Mouse (Mus musculus) layer of hippocampus, adult 8-10 months (tissue): Measurements from ENCODE around the gene Zfp568. TPM values are rescaled to one million over a fixed set of nuclear protein-coding genes. Genes with fewer than 3 reads are reported as not detected.
A peak's percentile ranks its signal among the peaks of the same experiment; 100 is the strongest.

ENCODE experiments used
- DNase-seq, 2 experiments: peaks; one replicate each; pipeline ENCODE4 v3.0.0; 2022; ENCODE audit warnings: low spot score in 2 of 2
- total RNA-seq, 4 experiments: library from RNA; stranded (reverse); gene quantifications; 2 replicates each; pipeline ENCODE4 v1.2.4; 2022

Zfp568 gene
- total RNA-seq, 4 experiments from 2014 or later = 3.3 to 7.7 (median 4.0) TPM

DNA sequence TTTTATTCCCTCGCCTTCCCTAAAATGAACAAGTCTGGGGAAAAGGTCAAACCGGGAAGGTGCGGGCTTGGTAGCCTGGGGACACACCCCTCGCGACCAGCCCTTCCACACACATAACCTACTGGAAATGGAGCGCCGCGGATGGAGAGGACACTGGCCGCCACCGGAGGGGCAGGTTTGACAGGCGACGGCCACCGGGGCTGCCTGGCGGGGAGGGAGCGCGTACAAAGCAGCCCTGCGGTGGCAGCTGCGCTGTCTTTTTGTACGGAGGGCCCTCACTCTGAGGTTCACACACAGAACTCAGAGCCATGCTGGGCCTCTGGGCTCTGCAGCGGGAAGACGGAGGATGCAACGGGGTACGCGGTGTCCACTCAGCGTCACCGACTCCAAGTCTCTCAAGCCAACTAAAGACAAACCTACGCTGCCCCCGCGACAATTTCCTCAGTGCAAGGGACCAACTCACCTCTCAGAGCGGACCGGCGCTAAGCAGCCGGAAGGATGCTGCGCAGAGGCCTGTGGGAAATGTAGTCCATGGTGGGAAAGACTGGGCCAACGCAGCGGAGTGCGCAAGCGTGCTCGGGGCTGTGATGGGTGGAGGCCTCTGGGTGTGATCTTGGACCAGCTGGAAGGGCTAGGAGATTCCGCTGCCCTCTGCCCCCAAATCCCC is 67.3 kb downstream of the Zfp568 start, which contains the start of gene Zfp14:
Zfp14 (minus strand) TSS at position 499 of the 667 bp plus-strand sequence.
- peak; percentile 86 to 90 for DNase-seq

DNA sequence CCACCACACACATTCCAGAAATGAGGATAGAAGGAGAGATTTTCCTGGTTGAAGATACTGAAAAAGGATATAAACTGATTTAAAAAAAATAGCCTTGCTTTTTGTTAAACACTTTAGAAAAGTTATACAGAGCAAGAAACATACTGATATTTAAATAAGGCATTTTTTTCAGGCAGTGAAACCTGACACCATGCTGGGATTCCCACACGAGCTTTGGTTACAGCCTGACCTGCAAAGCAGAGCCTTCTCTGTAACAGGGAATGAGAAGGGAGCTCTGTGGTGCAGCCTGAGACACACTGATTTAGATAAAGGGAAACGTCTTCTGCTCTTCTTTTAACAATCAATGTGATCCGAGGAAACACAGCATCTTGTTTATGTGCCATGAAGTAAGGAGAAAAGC is 69.8 kb downstream of the Zfp568 start:
- no peak for DNase-seq

DNA sequence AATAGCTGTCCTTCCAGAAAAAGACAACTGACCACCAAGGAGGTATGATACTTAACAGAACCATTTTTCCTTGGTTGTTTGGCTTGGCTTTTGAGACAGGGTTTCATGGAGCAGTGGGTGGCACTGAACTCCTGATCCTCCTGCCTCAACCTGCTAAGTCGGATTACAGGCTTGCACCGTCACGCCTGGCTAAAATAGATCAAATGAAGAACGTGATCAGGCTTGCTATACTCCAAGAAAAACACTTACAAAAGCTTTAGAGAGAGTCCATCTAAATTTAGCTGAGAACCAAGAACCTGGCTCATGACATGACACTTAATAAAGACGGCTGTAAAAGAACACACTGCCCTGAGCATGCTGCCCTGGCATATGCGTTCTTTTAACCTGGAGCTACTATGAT is 76.6 kb downstream of the Zfp568 start:
- DNase-seq = no peak

DNA sequence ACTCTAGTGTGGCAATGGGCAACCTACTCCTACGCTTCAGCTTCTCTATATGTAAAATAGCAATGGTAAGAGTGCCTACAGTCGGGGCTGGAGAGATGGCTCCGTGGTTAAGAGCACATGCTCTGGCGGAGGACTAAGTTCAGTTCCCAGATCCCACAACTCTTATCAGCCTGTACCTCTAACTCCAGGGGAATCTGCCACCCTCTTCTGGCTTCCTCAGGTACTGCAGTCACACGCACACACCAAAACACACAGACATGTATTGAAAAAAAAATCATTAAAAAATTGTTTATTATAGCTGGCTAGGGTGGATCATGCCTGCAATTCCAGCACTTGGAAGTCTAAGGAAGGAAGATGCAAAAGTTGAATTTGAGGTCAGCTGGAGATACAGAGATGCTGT is 78.7 kb downstream of the Zfp568 start:
- DNase-seq = no peak

DNA sequence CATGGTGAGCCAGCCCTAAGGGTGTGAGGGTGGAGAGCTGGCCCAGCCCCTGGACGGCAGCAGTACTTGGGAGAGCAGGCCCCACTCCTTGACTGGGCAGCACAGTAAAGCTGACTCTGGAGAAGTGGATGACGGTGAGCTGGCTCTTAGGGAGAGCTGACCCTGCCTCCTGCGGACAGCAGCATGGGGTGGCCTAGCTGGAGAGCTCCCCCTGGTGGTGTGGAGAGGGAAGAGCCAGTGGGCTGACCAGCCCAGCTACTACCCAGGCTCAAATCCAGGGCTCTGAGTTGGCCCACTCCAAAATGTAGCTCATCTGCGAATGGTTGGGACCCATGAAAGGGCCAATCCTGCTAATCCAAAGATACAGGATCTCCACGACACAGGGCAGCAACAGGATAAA is 80.9 kb downstream of the Zfp568 start:
- DNase-seq = no peak

DNA sequence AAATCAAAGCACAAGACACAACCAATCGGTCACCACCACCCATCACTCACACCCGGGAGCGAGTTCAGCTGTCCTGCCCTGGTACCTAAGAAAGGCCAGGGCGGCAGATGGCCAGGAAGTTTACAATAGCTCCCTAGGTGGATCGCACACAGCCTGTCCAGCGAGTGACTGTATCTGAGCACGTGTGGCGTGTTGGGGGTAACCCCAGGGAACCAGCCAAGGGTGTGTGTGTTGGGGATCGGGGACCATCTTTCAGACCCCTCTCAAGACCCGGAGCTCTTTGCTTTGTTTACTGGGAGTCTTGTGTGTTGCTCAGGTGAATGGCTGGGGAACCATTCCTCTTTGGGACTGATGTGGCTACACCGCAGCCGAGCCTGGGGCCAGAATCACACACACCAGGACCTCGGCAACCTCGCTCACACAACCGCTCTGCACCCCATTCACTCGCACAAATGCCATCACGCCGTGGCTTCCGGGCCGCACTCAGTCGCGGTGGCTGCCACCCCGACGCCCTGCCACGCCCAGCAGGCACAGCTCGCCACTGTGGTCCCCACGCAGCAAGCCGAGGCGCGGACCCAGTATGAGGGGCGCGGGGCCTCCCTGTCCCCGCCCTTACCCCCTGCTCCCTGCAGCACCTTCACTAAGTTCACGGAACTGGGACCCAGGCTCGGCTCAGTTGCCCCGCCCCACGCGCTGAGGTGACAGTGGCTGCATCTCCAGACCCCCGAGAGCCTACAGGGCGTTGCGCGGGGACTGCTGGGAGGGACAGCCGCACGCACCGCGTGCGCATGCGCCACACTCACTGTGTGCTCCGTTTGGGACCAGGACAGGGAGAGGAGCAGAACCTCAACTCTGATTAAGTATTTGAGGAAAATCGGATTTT is 88.6 kb downstream of the Zfp568 start, which contains the start of gene Zfp82:
Zfp82 (minus strand) TSS at position 755 of the 883 bp plus-strand sequence.
- peak; percentile 57 to 79 for DNase-seq

Other genes with a start within 250 kb of the Zfp568 start
- 10 to 100 TPM; 17.7 to 18.8 (median 18.2) TPM for gene Zfp84, start 215.4 kb upstream of the Zfp568 start, total RNA-seq
- 10 to 100 TPM; 10.2 to 11.7 (median 10.5) TPM for gene Zfp30, start 200.0 kb upstream of the Zfp568 start, total RNA-seq
- gene Zfp790, start 167.8 kb upstream of the Zfp568 start, total RNA-seq = 10 to 100 TPM; 20.7 to 28.9 (median 23.7) TPM
- gene Zfp940, start 130.3 kb upstream of the Zfp568 start, total RNA-seq = 10 to 100 TPM; 18.6 to 24.0 (median 20.8) TPM
- 10 to 100 TPM; 14.9 to 23.0 (median 17.0) TPM for gene Zfp420, start 124.0 kb upstream of the Zfp568 start, total RNA-seq
- gene Zfp27, start 77.4 kb upstream of the Zfp568 start, total RNA-seq = 10 to 100 TPM; 17.8 to 21.2 (median 18.0) TPM
- gene Zfp383, start 75.7 kb upstream of the Zfp568 start, total RNA-seq = 10 to 100 TPM in 1 of 4 experiments, 1 to 10 TPM in 3; 8.3 to 11.0 (median 9.2) TPM
- 10 to 100 TPM; 17.2 to 19.9 (median 18.2) TPM for gene Zfp74, start 29.9 kb upstream of the Zfp568 start, total RNA-seq
- 10 to 100 TPM in 1 of 4 experiments, 1 to 10 TPM in 3; 8.5 to 10.3 (median 9.5) TPM for gene Zfp14, start 67.4 kb downstream of the Zfp568 start, total RNA-seq
- 1 to 10 TPM; 4.3 to 7.1 (median 5.1) TPM for gene Zfp82, start 88.9 kb downstream of the Zfp568 start, total RNA-seq
- gene Gm26920, start 106.5 kb downstream of the Zfp568 start, total RNA-seq = not detected
- gene Zfp566, start 106.6 kb downstream of the Zfp568 start, total RNA-seq = 10 to 100 TPM in 1 of 4 experiments, 1 to 10 TPM in 3; 5.2 to 10.9 (median 8.0) TPM
- gene Zfp260, start 110.8 kb downstream of the Zfp568 start, total RNA-seq = 10 to 100 TPM; 79.6 to 96.9 (median 89.4) TPM
- gene Zfp382, start 138.0 kb downstream of the Zfp568 start, total RNA-seq = 10 to 100 TPM; 28.6 to 34.1 (median 31.2) TPM
- gene Zfp146, start 185.8 kb downstream of the Zfp568 start, total RNA-seq = 10 to 100 TPM; 49.0 to 54.7 (median 50.3) TPM
- 1 to 10 TPM; 4.4 to 6.9 (median 5.1) TPM for gene Cox7a1, start 200.2 kb downstream of the Zfp568 start, total RNA-seq
- 100 to 1,000 TPM; 196 to 240 (median 227) TPM for gene Capns1, start 214.9 kb downstream of the Zfp568 start, total RNA-seq
- 10 to 100 TPM; 49.2 to 52.5 (median 49.3) TPM for gene Polr2i, start 248.0 kb downstream of the Zfp568 start, total RNA-seq
- 100 to 1,000 TPM; 110 to 130 (median 118) TPM for gene Tbcb, start 248.3 kb downstream of the Zfp568 start, total RNA-seq